Mouse (Mus musculus): ENCODE results near the gene Zfp111. TPM values are rescaled to one million over a fixed set of nuclear protein-coding genes. Genes with fewer than 3 reads are reported as not detected.

Zfp111 gene
- 7.9 and 8.9 TPM in 2 replicates for polyA plus RNA-seq (2011; ENCODE audit: insufficient read depth, insufficient read length, low read depth, missing spikeins)

GRCm38 (mm10) chr7:24211343-24211742, at the start of gene Zfp111:
Gene Zfp111, minus strand, starts transcription at chr7:24211443.
- TF ChIP-seq POLR2A (IDR thresholded peaks at IDR 0.05; ENCODE audit: insufficient read depth, low read length) (no peak), EP300 (IDR thresholded peaks at IDR 0.05; ENCODE audit: insufficient read depth, low read depth, low read length) (no peak), CTCF (IDR thresholded peaks at IDR 0.05; ENCODE audit: low read depth, low read length) (no peak)
- Histone ChIP-seq H3K27ac (ENCODE audit: insufficient read depth, low read length) (no peak within 1 kb of the TSS), H3K4me1 (ENCODE audit: control insufficient read depth, insufficient read depth, low read length) (peaks cover 1% of the 10 kb centered on the region), H3K27me3 (ENCODE audit: control insufficient read depth, insufficient read depth, low read length, poor library complexity, severe bottlenecking) (peaks cover 1% of the 10 kb centered on the region; the same call in 1 of the 2 replicates), H3K36me3 (ENCODE audit: control insufficient read depth, insufficient read depth, low read length, poor library complexity, severe bottlenecking) (no peaks in the 10 kb centered on the region), H3K9me3 (replicated peaks; ENCODE audit: control insufficient read depth, insufficient read depth, low read length, poor library complexity, severe bottlenecking) (no peaks in the 10 kb centered on the region), H3K9ac (ENCODE audit: low read depth, poor library complexity, severe bottlenecking) (no peak within 1 kb of the TSS), H3K4me3 (ENCODE audit: low read depth, low read length) (no peak within 1 kb of the TSS)

- Histone ChIP-seq H3K4me3 (ENCODE audit: low read depth, low read length) (no peak overlapping the region), H3K27me3 (ENCODE audit: control insufficient read depth, insufficient read depth, low read length, poor library complexity, severe bottlenecking) (no peaks in the 10 kb centered on the region), H3K9ac (ENCODE audit: low read depth, poor library complexity, severe bottlenecking) (no peak overlapping the region), H3K4me1 (ENCODE audit: control insufficient read depth, insufficient read depth, low read length) (no peaks in the 10 kb centered on the region), H3K9me3 (replicated peaks; ENCODE audit: control insufficient read depth, insufficient read depth, low read length, poor library complexity, severe bottlenecking) (no peaks in the 10 kb centered on the region), H3K27ac (ENCODE audit: insufficient read depth, low read length) (no peak overlapping the region), H3K36me3 (ENCODE audit: control insufficient read depth, insufficient read depth, low read length, poor library complexity, severe bottlenecking) (no peaks in the 10 kb centered on the region)
- TF ChIP-seq POLR2A (IDR thresholded peaks at IDR 0.05; ENCODE audit: insufficient read depth, low read length): no peak
- no peak for TF ChIP-seq EP300 (IDR thresholded peaks at IDR 0.05; ENCODE audit: insufficient read depth, low read depth, low read length)
- no peak for TF ChIP-seq CTCF (IDR thresholded peaks at IDR 0.05; ENCODE audit: low read depth, low read length)
These were observed 48.7 kb upstream of the Zfp111 start for GRCm38 (mm10) chr7:24260000-24260312.

GRCm38 (mm10) chr7:24259306-24259999, 48.2 kb upstream of the Zfp111 start:
- no peaks in the 10 kb centered on the region for H3K4me1 ChIP-seq (ENCODE audit: control insufficient read depth, insufficient read depth, low read length)
- H3K9me3 ChIP-seq (replicated peaks; ENCODE audit: control insufficient read depth, insufficient read depth, low read length, poor library complexity, severe bottlenecking): no peaks in the 10 kb centered on the region
- no peak overlapping the region for H3K27ac ChIP-seq (ENCODE audit: insufficient read depth, low read length)
- no peaks in the 10 kb centered on the region for H3K27me3 ChIP-seq (ENCODE audit: control insufficient read depth, insufficient read depth, low read length, poor library complexity, severe bottlenecking)
- no peak for TF ChIP-seq EP300 (IDR thresholded peaks at IDR 0.05; ENCODE audit: insufficient read depth, low read depth, low read length)
- H3K36me3 ChIP-seq (ENCODE audit: control insufficient read depth, insufficient read depth, low read length, poor library complexity, severe bottlenecking): no peaks in the 10 kb centered on the region
- no peak overlapping the region for H3K4me3 ChIP-seq (ENCODE audit: low read depth, low read length)
- no peak overlapping the region for H3K9ac ChIP-seq (ENCODE audit: low read depth, poor library complexity, severe bottlenecking)

- Histone ChIP-seq H3K9ac (ENCODE audit: low read depth, poor library complexity, severe bottlenecking) (peak within 1 kb of the TSS; percentile 10; the same call in 1 of the 2 replicates), H3K4me1 (ENCODE audit: control insufficient read depth, insufficient read depth, low read length) (no peaks in the 10 kb centered on the region), H3K9me3 (replicated peaks; ENCODE audit: control insufficient read depth, insufficient read depth, low read length, poor library complexity, severe bottlenecking) (peaks cover 26% of the 10 kb centered on the region), H3K27ac (ENCODE audit: insufficient read depth, low read length) (no peak within 1 kb of the TSS; the same call in 1 of the 2 replicates), H3K36me3 (ENCODE audit: control insufficient read depth, insufficient read depth, low read length, poor library complexity, severe bottlenecking) (no peaks in the 10 kb centered on the region), H3K27me3 (ENCODE audit: control insufficient read depth, insufficient read depth, low read length, poor library complexity, severe bottlenecking) (no peaks in the 10 kb centered on the region), H3K4me3 (ENCODE audit: low read depth, low read length) (peak within 1 kb of the TSS; percentile 95)
- TF ChIP-seq POLR2A (IDR thresholded peaks at IDR 0.05; ENCODE audit: insufficient read depth, low read length) (no peak), EP300 (IDR thresholded peaks at IDR 0.05; ENCODE audit: insufficient read depth, low read depth, low read length) (no peak), CTCF (IDR thresholded peaks at IDR 0.05; ENCODE audit: low read depth, low read length) (no peak)
These were observed 43.6 kb upstream of the Zfp111 start, which contains the start of gene Zfp108 for GRCm38 (mm10) chr7:24254633-24255474. Gene Zfp108, plus strand, starts transcription at chr7:24254794.

DNA sequence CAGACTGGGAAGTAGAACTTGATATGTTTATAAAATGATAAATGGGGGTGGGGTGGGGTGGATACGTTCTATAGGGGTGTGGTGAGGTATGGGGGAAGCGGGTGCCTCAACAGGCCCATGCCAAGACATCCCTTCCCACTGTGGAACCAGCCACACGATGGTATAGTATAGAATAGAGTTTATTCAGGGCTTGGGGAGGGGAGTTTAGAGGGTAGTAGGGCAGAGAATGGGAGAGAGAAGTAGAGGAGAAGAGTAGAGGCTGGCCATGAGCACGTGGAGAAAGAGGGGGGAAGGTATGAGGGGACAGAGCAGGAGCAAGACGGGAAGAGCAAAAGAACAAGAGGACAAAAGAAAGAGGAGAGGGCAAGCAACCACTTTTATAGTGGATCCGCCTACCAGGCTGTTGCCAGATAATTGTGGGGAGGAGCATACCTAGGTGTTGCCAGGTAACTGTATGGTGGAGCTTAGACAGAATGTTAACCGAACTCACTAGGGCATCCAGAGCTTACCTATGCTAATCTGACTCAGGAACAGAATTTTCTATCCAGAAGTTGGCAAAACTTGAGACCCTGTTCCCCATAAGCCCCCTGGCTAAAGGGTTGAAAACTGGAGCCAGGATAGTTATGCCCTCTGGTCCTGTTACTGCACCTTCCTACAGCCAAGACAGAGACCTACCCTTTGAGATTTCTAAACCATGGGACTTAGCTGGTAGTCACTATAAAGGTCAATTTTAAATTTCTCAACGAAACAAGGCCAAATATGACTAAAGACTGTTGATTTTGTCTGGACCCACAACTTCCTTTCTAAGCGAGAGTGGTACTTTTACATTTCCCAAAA, 42.8 kb upstream of the Zfp111 start:
- H3K4me1 ChIP-seq (ENCODE audit: control insufficient read depth, insufficient read depth, low read length): no peaks in the 10 kb centered on the region
- H3K36me3 ChIP-seq (ENCODE audit: control insufficient read depth, insufficient read depth, low read length, poor library complexity, severe bottlenecking): no peaks in the 10 kb centered on the region
- TF ChIP-seq EP300 (IDR thresholded peaks at IDR 0.05; ENCODE audit: insufficient read depth, low read depth, low read length) (no peak), CTCF (IDR thresholded peaks at IDR 0.05; ENCODE audit: low read depth, low read length) (no peak), POLR2A (IDR thresholded peaks at IDR 0.05; ENCODE audit: insufficient read depth, low read length) (no peak)
- no peaks in the 10 kb centered on the region for H3K27me3 ChIP-seq (ENCODE audit: control insufficient read depth, insufficient read depth, low read length, poor library complexity, severe bottlenecking)
- peaks cover 29% of the 10 kb centered on the region for H3K9me3 ChIP-seq (replicated peaks; ENCODE audit: control insufficient read depth, insufficient read depth, low read length, poor library complexity, severe bottlenecking)
- H3K27ac ChIP-seq (ENCODE audit: insufficient read depth, low read length): no peak overlapping the region; the same call in 1 of the 2 replicates
- H3K9ac ChIP-seq (ENCODE audit: low read depth, poor library complexity, severe bottlenecking): 0 out of 2 replicates have a peak overlapping the region, but pooled peaks have one; percentile 10
- no peak overlapping the region for H3K4me3 ChIP-seq (ENCODE audit: low read depth, low read length)

All from ES-Bruce4 (cell line).